In genomic region chr4:25410440-25410839, GRCm38 (mm10) we compare ENCODE assay signal across 13 mouse cellular contexts.
A peak's percentile ranks its signal among the peaks of the same experiment; 100 is the strongest.
DNase-seq lines count a peak whose midpoint lies in the region; ATAC-seq and TF ChIP-seq lines count a peak whose summit lies in the region.
"Had no signal": no experiment of that assay in that cellular context is flagged by ENCODE, and none has a peak within 500 bp of the region (broad histone marks: within the 10 kb centered on the region; RNA-seq: fewer than 3 reads in every experiment).

No protein-coding gene starts in this region.

- H3K27ac ChIP-seq in hindbrain, embryonic 10.5 days = peak overlapping the region; percentile 86
- H3K27ac ChIP-seq in hindbrain, embryonic 16.5 days (ENCODE audit: low read depth, low read length) = no peak overlapping the region; the same call in 1 of the 2 replicates
- H3K27ac ChIP-seq: intestine, embryonic 15.5 days; macrophage; neural tube, embryonic 12.5 days had no signal

- H3K9me3 ChIP-seq in hindbrain, embryonic 10.5 days = no peaks in the 10 kb centered on the region
- H3K9me3 ChIP-seq in hindbrain, embryonic 16.5 days (ENCODE audit: control insufficient read depth, low read length) = no peaks in the 10 kb centered on the region
- H3K9me3 ChIP-seq: intestine, embryonic 15.5 days; neural tube, embryonic 12.5 days had no signal

- no peak for TF ChIP-seq CTCF in brain, embryonic 14.5 days (IDR thresholded peaks at IDR 0.05; ENCODE audit: borderline replicate concordance, extremely low read depth, insufficient read depth, insufficient read length)

- no peak for ATAC-seq in hindbrain, embryonic 16.5 days
- ATAC-seq: intestine, embryonic 15.5 days had no signal

- DNase-seq in hindbrain, embryonic 10.5 days (ENCODE audit: low spot score) = no peak
- peak; percentile 27 for DNase-seq in Muller cell, postnatal 12 days (ENCODE audit: inconsistent ontology term)
- peak; percentile 18 for DNase-seq in brain, embryonic 14.5 days (ENCODE audit: low read depth)
- DNase-seq in kidney, postnatal 14 days = peak; percentile 29
- no peak for DNase-seq in testis, postnatal 10 days (ENCODE audit: low spot score)
- DNase-seq in yolk sac, embryonic 10.5 days (ENCODE audit: low spot score) = no peak
- DNase-seq: cerebellum, postnatal 14 days; gastrocnemius, postnatal 25 days; thymus, postnatal 4 days had no signal

- peaks cover 33% of the 10 kb centered on the region for H3K4me1 ChIP-seq in hindbrain, embryonic 10.5 days (replicated peaks)
- H3K4me1 ChIP-seq in hindbrain, embryonic 16.5 days (ENCODE audit: control insufficient read depth, insufficient read depth, low read depth, low read length) = peaks cover 9% of the 10 kb centered on the region
- H3K4me1 ChIP-seq: intestine, embryonic 15.5 days had no signal

- no peaks in the 10 kb centered on the region for H3K36me3 ChIP-seq in hindbrain, embryonic 10.5 days
- H3K36me3 ChIP-seq in hindbrain, embryonic 16.5 days (ENCODE audit: control insufficient read depth, insufficient read depth, low read length) = no peaks in the 10 kb centered on the region
- H3K36me3 ChIP-seq: intestine, embryonic 15.5 days; neural tube, embryonic 12.5 days had no signal

- no peak overlapping the region for H3K4me2 ChIP-seq in hindbrain, embryonic 16.5 days (ENCODE audit: low read length)
- H3K4me2 ChIP-seq: intestine, embryonic 15.5 days; neural tube, embryonic 12.5 days had no signal

- TF ChIP-seq POLR2A in brain, embryonic 14.5 days (IDR thresholded peaks at IDR 0.05; ENCODE audit: borderline replicate concordance, extremely low read depth, insufficient read depth, insufficient read length, poor library complexity, severe bottlenecking) = no peak

- H3K9ac ChIP-seq in hindbrain, embryonic 16.5 days (ENCODE audit: low read depth, low read length) = no peak overlapping the region
- H3K9ac ChIP-seq: intestine, embryonic 15.5 days; neural tube, embryonic 12.5 days had no signal

- WGBS in hindbrain, embryonic 10.5 days = 43% methylated on average over 4 of the region's 4 CpGs
- WGBS in hindbrain, embryonic 16.5 days = 34% methylated on average over 4 of the region's 4 CpGs

- no peak overlapping the region for H3K4me3 ChIP-seq in hindbrain, embryonic 10.5 days
- no peak overlapping the region for H3K4me3 ChIP-seq in hindbrain, embryonic 16.5 days (ENCODE audit: low read length)
- H3K4me3 ChIP-seq: intestine, embryonic 15.5 days; neural tube, embryonic 12.5 days had no signal

- H3K27me3 ChIP-seq in hindbrain, embryonic 10.5 days (ENCODE audit: insufficient read depth, poor library complexity, severe bottlenecking) = no peaks in the 10 kb centered on the region
- no peaks in the 10 kb centered on the region for H3K27me3 ChIP-seq in hindbrain, embryonic 16.5 days (replicated peaks; ENCODE audit: control insufficient read depth, insufficient read depth, low read length)
- H3K27me3 ChIP-seq: intestine, embryonic 15.5 days; neural tube, embryonic 12.5 days had no signal

Comparison
In these comparisons a context has a peak if more than half of its experiments do, and no peak if none do; other contexts are left out.
1. DNase-seq: peak in Muller cell, postnatal 12 days (single experiment), brain, embryonic 14.5 days (single experiment) and kidney, postnatal 14 days (single experiment); none in hindbrain, embryonic 10.5 days (single experiment), testis, postnatal 10 days (single experiment) and yolk sac, embryonic 10.5 days (single experiment).